Mouse (Mus musculus) bone marrow, adult 2 months (tissue): ENCODE measurements at regions not wholly inside any gene's neighbourhood (a gene's known extent, or its start where the extent isn't known, plus 50 kb on each side); places are given as distances from the start of the nearest gene placed in this dataset.

Experiments
- CTCF ChIP-seq: fragments of 200-500 bp; IDR thresholded peaks from 2 replicates; pipeline ENCODE4 v1.5.1; 2011; ENCODE audit warnings: low read length, control low read depth; ENCODE audit not compliant: control insufficient read depth, insufficient read depth
- POLR2A ChIP-seq: fragments of 200-500 bp; IDR thresholded peaks from 2 replicates; pipeline ENCODE4 v1.6.1; 2011; ENCODE audit warnings: low read depth, mild to moderate bottlenecking, control low read depth, low read length, borderline replicate concordance; ENCODE audit not compliant: control insufficient read depth

GRCm38 (mm10) chr6:67113261-67113660 lies 76.0 kb upstream of the Gadd45a start:
- no peak for TF ChIP-seq CTCF
- TF ChIP-seq POLR2A: no peak
